Mouse (Mus musculus): ENCODE data around the gene Ccdc170.
"Not testable (repeated sequence)": the region's sequence is repeated elsewhere in the genome, so short reads cannot be mapped to it uniquely, and the experiment has no call there.

GRCm38 (mm10) chr10:4433871-4434270, 48.4 kb upstream of the Ccdc170 start:
- not testable (repeated sequence) for TF ChIP-seq EP300 (IDR thresholded peaks at IDR 0.05; ENCODE audit: insufficient read depth, low read depth, low read length); CTCF (IDR thresholded peaks at IDR 0.05); POLR2A (IDR thresholded peaks at IDR 0.05; ENCODE audit: insufficient read depth, low read depth, low read length)
